Comparison of ENCODE assay signal across 12 mouse cellular contexts in the genomic region with DNA sequence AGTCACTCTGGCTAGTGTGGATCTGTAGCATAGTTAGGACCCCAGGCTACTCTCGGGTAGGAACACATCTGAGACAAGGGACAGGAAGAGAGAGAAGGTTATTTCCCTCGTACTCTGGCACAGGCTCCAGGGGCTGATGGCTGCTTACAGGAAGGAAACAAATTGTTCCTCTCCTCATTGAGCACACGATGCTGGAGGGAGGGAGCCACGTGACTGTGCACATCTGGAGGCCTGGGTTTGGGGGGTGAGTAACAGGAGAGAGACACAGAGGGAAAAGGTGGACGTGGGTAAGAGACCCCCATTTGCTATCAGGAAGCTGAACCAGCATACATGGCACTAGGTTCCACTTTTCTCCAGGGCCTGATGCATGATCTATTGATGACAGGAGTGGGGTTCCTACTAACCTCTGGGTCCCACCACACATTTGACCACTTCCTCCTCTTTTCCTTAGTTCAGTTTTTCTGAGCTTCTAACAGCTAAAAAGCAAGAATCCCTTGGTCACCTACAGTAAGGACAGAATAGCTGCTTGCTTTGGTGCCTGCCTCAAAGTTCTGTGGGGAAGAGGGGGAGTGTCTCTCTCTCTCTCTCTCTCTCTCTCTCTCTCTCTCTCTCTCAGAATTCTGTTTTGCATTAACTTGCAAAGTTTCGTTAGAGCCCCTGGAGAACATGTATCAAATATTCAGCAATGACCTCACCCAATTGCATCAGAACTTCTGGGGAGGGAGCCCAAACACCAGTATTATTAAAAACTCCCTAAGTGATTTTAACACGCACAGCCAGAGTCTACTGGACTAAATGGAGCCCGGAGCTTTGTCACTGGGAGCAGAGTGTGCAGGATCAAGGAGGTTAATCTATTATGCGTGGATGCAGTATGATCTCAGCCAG. TPM values are rescaled to one million over a fixed set of nuclear protein-coding genes. Genes with fewer than 3 reads are reported as not detected.
DNase-seq lines count a peak whose midpoint lies in the region; ATAC-seq and TF ChIP-seq lines count a peak whose summit lies in the region.
"Had no signal": no experiment of that assay in that cellular context is flagged by ENCODE, and none has a peak within 500 bp of the region (broad histone marks: within the 10 kb centered on the region; RNA-seq: fewer than 3 reads in every experiment).

No protein-coding gene starts in this region.

- peak overlapping the region; percentile 54; the same call in 1 of the 2 replicates for H3K27ac ChIP-seq in gastrocnemius, adult 2 months
- H3K27ac ChIP-seq in embryonic facial prominence, embryonic 13.5 days = peak overlapping the region; percentile 40
- H3K27ac ChIP-seq in hindbrain, embryonic 12.5 days = no peak overlapping the region

- H3K36me3 ChIP-seq in embryonic facial prominence, embryonic 13.5 days = no peaks in the 10 kb centered on the region
- H3K36me3 ChIP-seq in hindbrain, embryonic 12.5 days = no peaks in the 10 kb centered on the region

- no peak overlapping the region for H3K9ac ChIP-seq in embryonic facial prominence, embryonic 13.5 days
- H3K9ac ChIP-seq in hindbrain, embryonic 12.5 days = no peak overlapping the region
- H3K9ac ChIP-seq: lung, embryonic 14.5 days had no signal

- no peak for ATAC-seq in embryonic facial prominence, embryonic 13.5 days (ENCODE audit: insufficient number of reproducible peaks, insufficient read depth, low FRiP score, low TSS enrichment, low read depth)
- ATAC-seq in megakaryocyte, adult 5-6 weeks (ENCODE audit: poor library complexity, severe bottlenecking) = peak; percentile 52; the same call in 1 of the 2 replicates
- no peak for ATAC-seq in hindbrain, embryonic 12.5 days (ENCODE audit: low FRiP score)
- ATAC-seq: intestine, postnatal 0 days had no signal

- H3K27me3 ChIP-seq in embryonic facial prominence, embryonic 13.5 days = no peaks in the 10 kb centered on the region
- H3K27me3 ChIP-seq in hindbrain, embryonic 12.5 days = no peaks in the 10 kb centered on the region

- 20% methylated on average over 9 of the region's 9 CpGs for WGBS in embryonic facial prominence, embryonic 13.5 days
- WGBS in hindbrain, embryonic 12.5 days = 40% methylated on average over 9 of the region's 9 CpGs

- H3K4me1 ChIP-seq in embryonic facial prominence, embryonic 13.5 days = peaks cover 20% of the 10 kb centered on the region
- peaks cover 37% of the 10 kb centered on the region for H3K4me1 ChIP-seq in hindbrain, embryonic 12.5 days

- no peak for TF ChIP-seq CTCF in gastrocnemius, adult 2 months (IDR thresholded peaks at IDR 0.05)

- no peaks in the 10 kb centered on the region for H3K9me3 ChIP-seq in embryonic facial prominence, embryonic 13.5 days
- H3K9me3 ChIP-seq in hindbrain, embryonic 12.5 days (replicated peaks) = no peaks in the 10 kb centered on the region

- intact Hi-C loops in gastrocnemius, adult 2 months (cut with DNase I) = no loop called here

- H3K4me2 ChIP-seq in embryonic facial prominence, embryonic 13.5 days = no peak overlapping the region
- no peak overlapping the region for H3K4me2 ChIP-seq in hindbrain, embryonic 12.5 days (replicated peaks)
- H3K4me2 ChIP-seq: lung, embryonic 14.5 days had no signal

- H3K4me3 ChIP-seq in gastrocnemius, adult 2 months = no peak overlapping the region
- no peak overlapping the region for H3K4me3 ChIP-seq in embryonic facial prominence, embryonic 13.5 days
- H3K4me3 ChIP-seq in hindbrain, embryonic 12.5 days = no peak overlapping the region

- DNase-seq in gastrocnemius, adult 2 months = peak; percentile 31
- no peak for DNase-seq in gastrocnemius, postnatal 10 days
- DNase-seq in 3T3-L1 (ENCODE audit: low read depth, low spot score) = peak; percentile 70
- no peak for DNase-seq in adrenal gland, adult 2 months
- no peak for DNase-seq in left cerebral cortex, adult 18-20 months (ENCODE audit: low spot score in 2 of 2)
- DNase-seq: adrenal gland, postnatal 14 days; cerebellum, adult 11 months; lung, embryonic 14.5 days had no signal

RNA-seq across cellular contexts. Expression of gene Insyn1, which starts 29.7 kb away (rescaled TPM):
- total RNA-seq in gastrocnemius, adult 2 months (2021) = 10 to 100 TPM; 17.3 to 20.1 TPM
- total RNA-seq in gastrocnemius, postnatal 10 days (2021) = 1 to 10 TPM; 7.9 to 9.9 TPM
- polyA plus RNA-seq in embryonic facial prominence, embryonic 13.5 days (2015; fragmentation: Nextera tagmentation; extraction: Ambion mirVana) = 3.6 and 5.1 TPM in 2 replicates
- total RNA-seq in megakaryocyte, adult 5-6 weeks (2015) = not detected in 2 replicates
- not detected in 2 replicates for total RNA-seq in megakaryocyte, adult 5-6 weeks (2017)
- polyA plus RNA-seq in hindbrain, embryonic 12.5 days (2016; fragmentation: Nextera tagmentation; extraction: Ambion mirVana) = 5.2 and 5.6 TPM in 2 replicates
- total RNA-seq in adrenal gland, adult 2 months (2021) = 10 to 100 TPM in 1 of 2 experiments, 1 to 10 TPM in 1; 8.2 to 11.9 TPM
- 9.2 and 12.7 TPM in 2 replicates for polyA plus RNA-seq in adrenal gland, adult 2 months (2012; rRNA removed)
- total RNA-seq in left cerebral cortex, adult 18-20 months (2021) = 100 to 1,000 TPM; 225 to 235 TPM

RNA-seq across cellular contexts. Expression of gene Cd276, which starts 37.1 kb away (rescaled TPM):
- 10 to 100 TPM in 1 of 2 experiments, 1 to 10 TPM in 1; 9.2 to 10.2 TPM for total RNA-seq in gastrocnemius, adult 2 months (2021)
- 10 to 100 TPM; 23.7 to 33.1 TPM for total RNA-seq in gastrocnemius, postnatal 10 days (2021)
- polyA plus RNA-seq in embryonic facial prominence, embryonic 13.5 days (2015; fragmentation: Nextera tagmentation; extraction: Ambion mirVana) = 58.4 and 58.6 TPM in 2 replicates
- total RNA-seq in megakaryocyte, adult 5-6 weeks (2015) = 0.11 and 0.40 TPM in 2 replicates
- 0.12 and 0.40 TPM in 2 replicates for total RNA-seq in megakaryocyte, adult 5-6 weeks (2017)
- 45.9 and 48.9 TPM in 2 replicates for polyA plus RNA-seq in hindbrain, embryonic 12.5 days (2016; fragmentation: Nextera tagmentation; extraction: Ambion mirVana)
- 10 to 100 TPM; 11.0 to 12.3 TPM for total RNA-seq in adrenal gland, adult 2 months (2021)
- 7.2 and 9.5 TPM in 2 replicates for polyA plus RNA-seq in adrenal gland, adult 2 months (2012; rRNA removed)
- total RNA-seq in left cerebral cortex, adult 18-20 months (2021) = 1 to 10 TPM; 6.5 to 6.7 TPM

Comparison
In these comparisons a context has a peak if more than half of its experiments do, and no peak if none do; other contexts are left out.
1. DNase-seq: peak in gastrocnemius, adult 2 months (single experiment) and 3T3-L1 (single experiment); none in gastrocnemius, postnatal 10 days (single experiment), adrenal gland, adult 2 months (single experiment) and left cerebral cortex, adult 18-20 months (0 of 2).
2. RNA of gene Insyn1, which starts 29.7 kb away (total RNA-seq): 225 to 235 TPM in left cerebral cortex, adult 18-20 months; 17.3 to 20.1 TPM in gastrocnemius, adult 2 months, 8.2 to 11.9 TPM in adrenal gland, adult 2 months, 7.9 to 9.9 TPM in gastrocnemius, postnatal 10 days and not detected in megakaryocyte, adult 5-6 weeks; every median in the first group is over 10 times any median in the second.
3. RNA of gene Cd276, which starts 37.1 kb away (total RNA-seq): 23.7 to 33.1 TPM in gastrocnemius, postnatal 10 days, 11.0 to 12.3 TPM in adrenal gland, adult 2 months, 9.2 to 10.2 TPM in gastrocnemius, adult 2 months and 6.5 to 6.7 TPM in left cerebral cortex, adult 18-20 months; 0.11 to 0.40 TPM in megakaryocyte, adult 5-6 weeks; every median in the first group is over 4 times any median in the second.